Mouse (Mus musculus) T-helper 17 cell (primary cell): ENCODE data around the gene Misp.

Experiments
- in situ Hi-C, 2 experiments: fragments of 300-600 bp; cut with MboI, MseI; formaldehyde crosslinking; loops; 1 replicate in 1 of 2; 2 replicates in 1 of 2; pipeline ENCODE4 v1.15.1; 2025; ENCODE audit warnings: high pct_unique_total_duplicates in 2 of 2

The Misp gene

DNA sequence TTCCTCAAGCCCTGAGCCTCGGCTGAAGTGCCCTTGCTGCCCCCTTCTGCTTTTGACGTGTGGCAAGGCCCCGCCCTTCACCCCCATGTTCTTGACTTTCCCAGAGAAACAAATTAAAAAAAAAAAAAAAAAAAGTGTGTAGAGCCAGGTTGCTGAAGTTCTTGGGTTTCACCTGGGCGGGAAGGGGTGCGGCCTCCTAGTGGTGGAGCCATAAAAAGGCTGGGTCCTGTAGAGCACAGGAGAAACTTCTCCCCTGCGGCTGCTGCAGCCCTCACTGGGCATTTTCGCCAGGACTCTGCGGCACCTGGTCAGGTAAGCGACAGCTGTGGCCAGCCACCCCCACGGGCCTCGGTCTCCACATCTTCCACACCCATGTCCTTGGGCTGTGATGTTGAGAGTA lies at the start of gene Misp:
Misp (plus strand) TSS at position 208 of the 400 bp plus-strand sequence.
- in situ Hi-C loops: no loop called here

DNA sequence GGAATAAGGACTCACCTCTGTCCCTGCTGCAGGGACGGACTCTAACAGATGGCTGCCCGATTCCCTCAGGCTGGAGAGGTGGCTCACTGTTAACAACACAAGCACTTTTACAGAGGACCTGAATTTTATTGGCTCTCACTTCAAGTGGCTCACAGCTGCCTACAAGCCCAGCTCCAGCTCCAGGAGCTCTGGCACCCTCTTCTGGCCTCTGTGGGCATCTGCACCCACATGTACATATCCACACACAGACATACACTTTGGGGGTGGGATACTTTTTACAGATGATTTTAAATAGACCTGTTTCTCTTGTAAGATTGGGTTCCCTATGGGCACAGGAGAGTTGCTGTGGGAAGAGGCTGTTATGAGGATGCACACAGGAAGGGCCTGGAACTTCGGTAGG lies 48.5 kb upstream of the Misp start:
- in situ Hi-C loops: no loop called here

DNA sequence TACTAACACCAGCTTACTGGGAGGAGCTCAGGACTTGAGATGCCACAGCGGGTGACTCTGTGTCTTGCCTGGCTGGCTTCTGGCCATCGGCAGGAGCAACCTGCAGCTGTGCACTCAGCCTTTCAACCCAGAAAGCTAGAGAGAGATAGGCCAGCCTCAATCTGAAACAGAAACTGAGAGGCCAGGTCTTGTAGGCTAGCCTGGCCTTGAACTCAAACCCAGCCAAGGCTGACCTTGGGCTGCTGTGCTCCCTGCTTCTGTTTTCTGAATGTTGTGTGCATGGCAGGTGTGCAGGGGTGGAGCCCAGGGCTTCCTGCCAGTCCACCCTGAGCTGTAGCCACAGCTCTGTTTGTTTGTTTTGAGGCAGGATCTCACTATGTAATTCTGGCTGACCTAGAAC lies 47.6 kb upstream of the Misp start:
- in situ Hi-C loops: no loop called here

DNA sequence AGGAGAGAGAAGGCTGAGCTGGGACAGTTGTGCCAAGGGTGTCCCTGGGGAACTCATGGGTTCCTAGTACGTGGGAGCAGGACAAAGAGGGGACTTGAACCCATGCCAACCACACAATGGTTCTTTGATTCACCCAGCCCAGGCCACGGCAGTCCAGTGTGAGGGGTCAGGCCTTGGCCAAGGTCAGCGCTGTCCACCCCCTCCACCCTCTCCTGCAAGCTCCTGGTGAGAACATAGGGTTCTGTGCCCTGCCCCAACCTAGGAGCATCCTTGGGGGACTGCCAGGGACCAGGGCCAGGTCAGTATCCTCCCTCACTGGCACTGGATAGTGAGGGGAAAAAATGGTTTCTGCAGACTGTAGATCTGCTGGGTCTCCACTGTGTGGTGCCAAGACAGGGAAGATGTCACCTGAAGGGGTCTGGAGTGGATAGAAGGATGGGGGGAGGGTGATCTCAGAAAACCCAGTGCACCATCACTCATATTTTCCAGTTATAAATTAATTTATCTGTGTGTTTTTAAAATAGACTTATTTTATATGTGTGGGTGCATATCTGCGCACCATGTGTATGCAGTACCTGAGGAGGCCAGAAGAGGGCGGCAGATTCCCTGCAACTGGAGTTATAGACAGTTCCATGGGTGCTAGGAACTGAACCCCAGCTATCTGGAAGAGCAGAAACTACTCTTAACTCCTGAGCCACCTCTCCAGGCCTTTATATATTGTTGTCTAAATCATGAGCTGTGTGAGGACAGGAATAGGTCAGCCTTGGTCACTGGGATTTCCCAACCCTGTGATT lies 46.1 kb upstream of the Misp start:
- in situ Hi-C loops: loop anchor here in 1 of 2 experiments (5.0 kb wide), 1 partner anchor 77 kb away; no protein-coding TSS in a partner anchor

DNA sequence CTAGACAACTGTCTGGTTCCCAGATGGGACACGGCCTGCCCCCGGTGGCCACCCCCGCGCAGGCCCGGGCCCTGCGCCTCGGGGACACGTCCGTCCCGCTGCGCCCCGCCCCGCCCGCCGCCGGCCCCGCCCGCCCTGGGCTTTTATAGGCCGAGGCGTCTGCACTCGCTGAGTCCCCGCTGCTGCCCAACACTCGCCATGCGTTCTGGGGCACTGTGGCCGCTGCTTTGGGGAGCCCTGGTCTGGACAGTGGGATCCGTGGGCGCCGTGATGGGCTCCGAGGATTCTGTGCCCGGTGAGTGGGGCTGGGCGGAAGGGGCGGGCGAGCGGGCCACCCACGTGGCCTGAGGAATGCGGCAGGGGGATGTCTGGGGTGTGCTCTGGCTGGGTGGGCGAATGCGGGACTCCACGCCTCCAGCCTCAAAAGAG lies 43.7 kb upstream of the Misp start, which contains the start of gene Fstl3:
Fstl3 (plus strand) TSS at position 170 of the 429 bp plus-strand sequence.
- in situ Hi-C loops: loop anchor here in 1 of 2 experiments (5.0 kb wide), 1 partner anchor 80 kb away; no protein-coding TSS in a partner anchor

DNA sequence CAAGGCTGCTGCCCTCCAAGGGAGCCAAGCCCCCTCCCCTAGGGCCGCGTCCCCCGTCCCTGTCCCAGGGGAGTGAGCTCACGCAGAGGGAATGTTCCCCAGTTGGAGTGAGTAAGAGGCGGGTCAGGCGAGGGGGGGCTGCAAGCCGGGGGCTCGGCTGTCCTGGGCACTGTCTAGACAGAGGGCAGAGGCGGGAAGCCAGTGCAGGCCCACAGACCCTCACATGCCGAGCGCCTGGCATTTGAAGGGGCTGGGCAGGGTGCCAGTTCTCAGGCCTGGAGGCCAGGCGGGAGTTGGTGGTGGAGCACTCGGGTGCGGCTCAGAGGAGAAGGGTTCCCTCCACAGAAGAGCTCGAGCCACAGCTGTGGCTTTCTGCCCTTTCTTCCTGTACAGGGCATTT lies 42.8 kb upstream of the Misp start:
- in situ Hi-C loops: loop anchor here in 1 of 2 experiments (5.0 kb wide), 1 partner anchor 81 kb away; no protein-coding TSS in a partner anchor

DNA sequence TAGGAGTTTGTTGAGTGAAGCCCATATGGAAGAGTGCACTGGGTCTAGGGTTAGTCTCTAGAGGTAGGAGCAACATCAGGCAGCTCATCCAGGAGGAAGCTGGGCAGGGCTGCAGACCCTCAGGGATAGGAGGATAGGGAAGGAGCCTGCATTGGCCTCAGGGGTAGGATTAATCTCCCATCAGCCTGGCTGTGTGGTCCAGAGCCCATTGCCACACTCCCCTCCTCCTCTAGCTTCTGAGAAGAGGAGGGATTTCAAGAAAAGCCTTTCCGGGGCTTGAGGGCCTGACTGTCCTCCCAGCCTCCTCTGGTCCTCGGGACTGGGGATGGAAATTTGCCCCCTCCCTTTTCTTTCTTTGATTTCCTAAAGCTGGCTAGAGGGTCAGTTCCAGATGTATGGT lies 41.6 kb upstream of the Misp start:
- in situ Hi-C loops: loop anchor here in 1 of 2 experiments (5.0 kb wide), 1 partner anchor 82 kb away; no protein-coding TSS in a partner anchor

DNA sequence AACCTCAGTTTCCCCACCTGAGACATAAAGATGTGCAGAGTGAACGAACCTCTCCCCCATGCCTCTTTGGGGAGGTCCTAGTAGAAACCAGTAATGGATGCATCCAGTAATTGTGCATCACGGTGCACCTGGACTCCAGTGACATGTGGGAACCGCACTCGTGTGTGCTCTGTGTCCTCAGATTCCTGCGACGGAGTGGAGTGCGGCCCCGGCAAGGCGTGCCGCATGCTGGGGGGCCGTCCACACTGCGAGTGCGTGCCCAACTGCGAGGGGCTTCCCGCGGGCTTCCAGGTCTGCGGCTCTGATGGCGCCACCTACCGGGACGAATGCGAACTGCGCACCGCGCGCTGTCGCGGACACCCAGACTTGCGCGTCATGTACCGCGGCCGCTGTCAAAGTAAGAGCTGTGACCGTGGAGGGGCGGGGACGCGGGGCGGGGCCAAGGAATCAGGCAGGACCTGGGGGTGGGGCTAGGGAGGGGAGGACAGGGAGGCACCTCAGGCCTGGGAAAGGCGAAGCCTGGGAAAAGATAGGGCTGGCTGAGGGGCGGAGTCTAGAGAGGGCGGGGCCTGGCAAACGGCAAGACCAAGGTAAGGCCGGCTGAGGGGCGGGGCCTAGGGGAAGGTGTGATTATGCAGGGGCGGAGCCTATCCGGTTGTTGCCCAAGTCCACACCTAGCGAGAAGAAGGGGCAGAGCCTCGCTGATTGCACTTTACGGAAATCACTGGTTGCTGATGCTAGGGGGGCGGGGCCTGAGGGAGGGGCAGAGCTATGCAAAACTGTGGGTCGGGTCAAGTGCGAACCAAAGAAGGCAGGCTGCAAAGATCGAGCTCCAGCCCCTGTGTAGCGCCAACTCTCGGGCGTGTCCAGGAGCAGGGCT lies 40.8 kb upstream of the Misp start:
- in situ Hi-C loops: loop anchor here in 1 of 2 experiments (5.0 kb wide), 1 partner anchor 83 kb away; no protein-coding TSS in a partner anchor

DNA sequence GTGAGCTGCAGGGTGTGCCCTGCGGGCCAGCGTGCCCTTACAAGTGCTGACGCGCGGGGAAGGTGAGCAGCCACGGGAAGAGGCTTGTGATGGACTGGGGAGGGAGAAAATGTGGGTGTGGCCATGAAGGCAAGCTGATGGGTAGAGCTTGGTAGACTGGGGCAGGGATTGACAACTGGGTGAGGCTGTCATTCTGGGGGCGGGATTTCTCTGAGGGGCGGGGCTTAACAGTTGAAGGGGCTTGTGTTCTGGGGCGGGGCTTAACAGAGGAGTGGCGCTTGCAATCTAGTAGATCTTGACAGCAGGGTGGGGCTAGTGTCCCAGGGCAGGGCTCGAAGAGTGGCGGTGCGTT lies 40.1 kb upstream of the Misp start:
- in situ Hi-C loops: no loop called here

DNA sequence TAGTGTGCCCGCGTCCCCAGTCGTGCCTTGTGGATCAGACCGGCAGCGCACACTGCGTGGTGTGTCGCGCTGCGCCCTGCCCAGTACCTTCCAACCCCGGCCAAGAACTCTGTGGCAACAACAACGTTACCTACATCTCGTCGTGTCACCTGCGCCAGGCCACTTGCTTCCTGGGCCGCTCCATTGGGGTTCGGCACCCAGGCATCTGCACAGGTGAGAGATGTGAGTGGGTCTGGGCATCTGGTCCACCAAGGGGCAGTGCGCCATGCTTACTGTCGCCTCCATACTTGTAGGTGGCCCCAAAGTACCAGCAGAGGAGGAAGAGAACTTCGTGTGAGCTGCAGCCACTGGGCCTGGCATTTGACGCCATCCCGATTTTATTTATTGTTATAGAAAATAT lies 39.6 kb upstream of the Misp start:
- in situ Hi-C loops: no loop called here

DNA sequence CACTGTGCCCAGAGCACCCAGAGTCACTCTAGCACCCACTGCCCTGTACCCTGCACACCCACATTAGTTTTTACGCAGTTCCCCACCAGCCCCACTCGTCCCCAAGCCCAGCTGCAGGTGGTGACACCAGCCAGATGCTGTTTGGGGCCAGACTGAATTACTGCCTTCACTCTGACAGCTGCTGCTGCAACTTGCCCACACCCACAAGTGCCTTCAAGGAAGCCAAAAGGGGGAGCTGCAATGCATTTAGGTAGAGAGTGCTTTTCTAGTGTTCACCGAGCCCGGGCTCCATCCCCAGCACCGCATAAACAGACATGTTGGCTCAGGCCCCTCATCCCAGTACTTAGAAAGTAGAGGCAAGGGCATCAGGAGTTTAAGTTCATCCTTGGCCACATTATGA lies 38.8 kb upstream of the Misp start:
- in situ Hi-C loops: no loop called here

DNA sequence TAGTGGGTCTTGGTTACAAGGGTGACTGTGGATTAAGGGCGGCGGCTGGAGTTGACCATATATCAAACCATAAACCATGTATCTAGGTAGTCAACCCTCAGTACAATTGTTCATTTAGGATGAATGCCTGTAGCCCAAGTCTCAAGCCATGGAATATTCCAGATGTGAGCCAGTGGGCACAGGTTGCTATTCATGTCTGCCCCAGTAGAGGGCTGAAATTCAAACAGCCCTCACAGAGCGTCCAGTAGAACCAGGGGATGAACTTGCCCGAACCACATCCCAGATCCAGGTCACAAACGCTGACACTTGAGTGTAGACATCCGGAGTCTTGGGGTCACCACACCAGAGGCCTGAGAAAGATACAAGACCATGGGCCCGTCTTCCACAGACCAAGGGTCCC lies 37.7 kb upstream of the Misp start:
- in situ Hi-C loops: no loop called here

DNA sequence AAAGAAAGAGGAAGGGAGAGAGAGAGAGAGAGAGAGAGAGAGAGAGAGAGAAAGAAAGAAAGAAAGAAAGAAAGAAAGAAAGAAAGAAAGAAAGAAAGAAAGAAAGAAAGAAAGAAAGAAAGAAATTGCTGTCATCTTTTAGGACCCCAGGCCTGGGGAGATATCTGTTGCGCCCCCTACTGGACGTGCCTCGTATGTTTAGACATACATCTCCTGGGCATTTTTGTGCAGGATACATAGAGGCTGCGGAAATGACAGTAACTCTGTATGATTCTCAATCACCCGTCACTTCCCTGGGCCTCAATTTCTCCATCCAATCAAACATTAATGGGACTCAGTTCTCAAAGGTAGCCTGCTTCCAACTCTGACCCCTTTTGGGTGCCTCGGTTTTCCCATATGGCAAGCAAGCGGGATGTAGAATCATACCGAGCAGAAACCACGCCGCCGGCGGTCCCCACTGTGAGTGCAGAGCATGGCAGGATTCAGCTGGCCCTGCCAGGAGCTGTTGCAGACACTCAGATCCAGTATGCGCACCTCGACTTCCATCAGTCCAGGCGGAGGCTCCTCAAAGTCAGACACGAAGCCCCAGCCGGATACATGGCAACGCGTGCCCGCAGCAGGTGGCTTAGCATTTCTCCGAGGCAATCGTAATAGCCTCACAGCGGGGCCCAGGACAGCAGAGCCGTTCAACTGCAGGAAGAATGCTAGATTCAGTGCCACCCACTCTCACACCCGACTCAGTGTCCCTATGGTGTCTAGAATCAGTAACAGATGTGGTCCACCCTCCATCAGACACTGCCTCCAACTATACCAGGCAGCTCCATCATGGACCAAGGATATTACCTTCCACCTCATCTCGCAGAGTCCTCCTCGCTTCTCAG lies 36.6 kb upstream of the Misp start:
- in situ Hi-C loops: no loop called here

DNA sequence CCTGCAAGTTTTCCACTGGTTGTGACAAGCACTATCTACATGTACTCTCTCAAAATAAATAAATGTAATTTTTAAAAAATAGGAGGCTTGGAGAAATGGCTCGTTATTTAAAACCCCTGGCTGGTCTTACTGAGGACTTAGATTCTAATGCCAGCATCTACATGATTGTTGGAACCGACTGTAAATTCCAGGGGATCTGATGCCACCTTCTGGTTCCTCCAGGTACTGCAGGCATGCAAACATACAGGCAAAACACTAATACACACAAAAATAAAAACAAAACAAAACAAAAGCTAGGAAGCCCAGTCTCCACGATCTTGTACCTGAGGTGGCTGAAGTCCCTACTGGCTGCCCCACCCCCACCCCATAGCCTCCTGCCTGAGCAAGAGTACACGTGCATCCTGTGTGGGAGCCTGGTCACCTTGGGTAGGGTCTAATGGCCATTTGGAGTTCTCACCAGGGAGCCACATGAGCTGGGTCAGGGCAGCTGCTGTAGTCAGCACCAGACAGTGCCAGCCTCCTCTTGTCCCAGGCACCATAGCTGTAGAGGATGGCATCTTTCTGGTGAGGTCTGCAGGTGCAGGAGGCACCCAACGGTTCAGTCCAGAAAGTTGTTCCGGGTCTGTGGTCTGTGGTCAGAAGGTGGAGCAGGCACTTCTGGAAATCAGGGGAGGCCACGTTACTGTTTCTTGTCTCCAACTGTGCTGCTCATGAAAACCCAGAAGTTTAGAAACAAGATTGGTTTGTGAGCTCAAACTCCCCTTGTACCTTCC lies 32.2 kb upstream of the Misp start:
- in situ Hi-C loops: no loop called here

DNA sequence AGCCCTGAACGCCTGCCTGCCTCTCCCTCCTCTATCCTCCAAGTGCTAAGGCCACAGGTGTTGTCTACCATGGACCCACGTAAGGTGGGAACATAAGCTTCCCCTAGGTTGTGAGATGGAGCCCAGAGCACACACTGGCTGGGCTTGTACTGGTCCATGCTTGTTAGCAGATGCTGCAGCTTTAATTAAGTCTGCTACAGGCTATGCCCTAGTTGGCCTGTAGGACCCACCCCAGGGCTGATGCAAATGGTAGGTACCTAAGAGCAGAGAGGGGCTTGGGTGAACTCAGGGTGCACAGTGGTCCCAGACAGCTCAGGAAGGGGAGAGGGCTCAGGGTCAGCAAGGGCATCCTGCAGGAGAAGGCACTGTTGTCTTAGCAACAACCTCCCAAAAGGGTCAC lies 31.2 kb upstream of the Misp start:
- in situ Hi-C loops: no loop called here

DNA sequence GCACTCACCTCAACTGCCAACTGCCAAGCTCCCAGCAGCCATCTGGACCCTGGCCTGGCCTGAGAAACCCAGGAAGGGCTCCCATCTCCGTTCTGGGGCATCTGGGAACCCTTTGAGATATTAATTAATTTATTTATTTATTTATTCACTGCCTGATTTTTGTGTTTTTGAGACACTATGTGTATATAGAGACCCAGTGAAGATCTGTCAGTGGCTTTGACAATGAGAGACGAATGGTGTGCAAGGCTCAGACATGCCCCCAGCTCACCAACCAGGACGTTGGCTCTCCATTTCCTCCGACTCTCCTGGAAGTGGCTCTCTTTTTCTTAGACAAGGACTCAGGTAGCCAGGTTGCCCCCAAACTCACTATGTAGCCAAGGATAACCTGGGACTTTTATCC lies 29.9 kb upstream of the Misp start, which contains the start of gene Prss57:
Prss57 (minus strand) TSS at position 101 of the 400 bp plus-strand sequence.
- in situ Hi-C loops: no loop called here

DNA sequence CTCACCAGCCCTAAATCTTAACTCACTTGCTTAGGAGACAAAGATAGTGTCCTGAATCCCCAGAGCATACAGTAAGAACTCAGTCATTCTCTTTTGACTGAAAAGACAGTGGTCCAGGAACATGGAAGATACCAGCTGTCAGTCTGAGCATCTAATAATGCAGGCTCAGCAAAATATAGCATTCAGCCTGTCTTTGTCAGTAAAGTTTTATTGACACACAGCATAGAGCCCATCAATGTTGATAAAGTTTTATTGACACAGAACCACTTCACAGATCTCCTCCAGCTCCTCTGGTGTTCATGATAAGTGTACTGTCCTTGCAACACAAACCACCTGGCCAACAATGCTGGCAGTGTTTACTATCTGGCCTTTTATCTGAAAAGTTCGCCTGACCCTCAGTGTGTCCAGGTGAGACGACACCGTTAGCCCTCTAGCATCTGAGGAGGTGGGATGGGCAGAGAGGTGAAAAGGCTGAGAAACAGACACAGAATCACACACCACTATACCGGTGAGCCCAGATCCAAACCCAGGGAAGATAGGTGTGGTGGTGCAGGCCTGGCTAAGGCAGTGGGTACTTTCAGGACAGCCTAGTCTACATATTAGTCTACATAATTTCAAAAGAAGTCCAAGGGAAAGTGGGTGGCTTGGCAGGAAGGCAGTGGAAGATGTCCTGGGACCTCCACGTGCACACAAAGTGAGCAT lies 28.3 kb upstream of the Misp start:
- in situ Hi-C loops: no loop called here

DNA sequence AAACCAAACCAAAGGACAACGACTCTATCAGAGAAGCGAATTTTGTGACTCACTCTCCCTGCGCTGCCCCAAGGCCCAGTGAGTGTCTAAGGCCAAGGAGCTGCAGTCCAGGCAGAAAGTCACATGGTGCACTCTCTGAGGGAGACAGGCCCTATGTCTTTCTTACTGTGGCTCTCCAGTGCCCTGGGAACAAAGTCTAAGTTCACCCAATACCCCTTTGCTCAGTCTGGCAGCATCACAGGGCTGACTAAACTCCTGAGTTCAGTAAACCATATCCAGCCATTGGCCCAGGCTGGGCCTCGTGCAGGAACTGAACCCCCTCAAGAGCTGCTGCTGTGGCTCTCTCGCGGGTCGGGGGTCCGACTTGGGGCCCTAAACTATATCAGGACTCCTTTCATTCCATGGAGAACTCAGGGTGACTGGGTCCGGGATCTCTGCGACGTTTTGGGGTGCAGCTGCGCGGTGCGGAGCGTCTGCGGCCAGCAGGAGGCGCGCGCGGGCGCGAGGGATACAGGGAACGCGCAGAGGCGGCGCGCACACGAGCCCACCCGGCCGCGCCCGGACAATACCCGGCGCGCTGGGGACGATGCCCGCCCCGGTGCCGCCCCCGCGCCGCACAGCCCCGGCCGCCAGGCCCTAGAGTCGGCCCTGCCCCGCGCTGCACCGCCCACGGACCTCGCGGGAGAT lies 27.6 kb upstream of the Misp start, which contains the start of gene Palm:
Palm (plus strand) TSS at position 522 of the 687 bp plus-strand sequence.
- in situ Hi-C loops: no loop called here
